Mouse (Mus musculus) embryonic facial prominence, embryonic 10.5 days (tissue): ENCODE measurements at regions not wholly inside any gene's neighbourhood (a gene's known extent, or its start where the extent isn't known, plus 50 kb on each side); places are given as distances from the start of the nearest gene placed in this dataset.
"Not testable (repeated sequence)": the region's sequence is repeated elsewhere in the genome, so short reads cannot be mapped to it uniquely, and the experiment has no call there.

Source experiments
- DNase-seq: peaks from one replicate; pipeline ENCODE4 v3.0.0-alpha.2; 2017; ENCODE audit warnings: low spot score
- H3K27ac ChIP-seq: fragments of 300-500 bp; sonication (generic); replicated peaks from 2 replicates; pipeline ENCODE4 v1.5.1; 2016; ENCODE audit warnings: mild to moderate bottlenecking
- H3K27me3 ChIP-seq: fragments of 300-500 bp; sonication (generic); replicated peaks from 2 replicates; pipeline ENCODE4 v1.6.1; 2016; ENCODE audit warnings: low read depth, mild to moderate bottlenecking; ENCODE audit not compliant: poor library complexity, severe bottlenecking
- H3K36me3 ChIP-seq: fragments of 300-500 bp; sonication (generic); replicated peaks from 2 replicates; pipeline ENCODE4 v1.6.1; 2016; ENCODE audit warnings: mild to moderate bottlenecking, moderate library complexity
- H3K4me1 ChIP-seq: fragments of 300-500 bp; sonication (generic); 2 replicates; pipeline ENCODE4 v1.6.1; 2016
- H3K4me3 ChIP-seq: fragments of 300-500 bp; sonication (generic); 2 replicates; pipeline ENCODE4 v1.5.1; 2016; ENCODE audit warnings: mild to moderate bottlenecking, moderate library complexity
- H3K9me3 ChIP-seq: fragments of 300-500 bp; sonication (generic); 2 replicates; pipeline ENCODE4 v1.6.1; 2016; ENCODE audit warnings: mild to moderate bottlenecking
- WGBS: fragments of 180-500 bp; shearing (Covaris S2); methylation state at CpG from one replicate; pipeline ENCODE4 v1.1.7; 2016; 5-methylcytosine and 5-hydroxymethylcytosine counted together

DNA sequence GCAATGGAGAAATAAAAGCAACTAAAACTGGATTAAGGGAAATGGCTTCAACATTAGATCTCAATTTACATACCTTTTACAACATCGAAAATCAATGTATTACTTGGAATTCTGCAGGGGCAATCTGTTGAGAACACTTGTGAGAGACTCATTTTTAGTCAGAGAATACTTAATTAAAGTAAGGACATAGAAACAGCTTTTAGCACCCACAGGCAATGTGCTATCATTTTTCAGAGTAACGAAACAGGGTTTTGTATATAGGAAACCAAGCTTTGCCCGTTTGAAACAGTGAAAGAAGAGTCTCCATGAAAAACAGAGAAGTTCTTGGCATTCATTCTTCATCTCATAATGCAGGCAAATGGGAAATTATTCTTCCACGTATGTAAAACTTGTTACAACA is 196.4 kb downstream of the Tdrd3 start:
- Histone ChIP-seq H3K27me3 (no peaks in the 10 kb centered on the region), H3K4me1 (no peaks in the 10 kb centered on the region), H3K9me3 (no peaks in the 10 kb centered on the region), H3K36me3 (no peaks in the 10 kb centered on the region), H3K27ac (no peak overlapping the region), H3K4me3 (no peak overlapping the region)
- DNase-seq: no peak
- 92% methylated on average over 4 of the region's 4 CpGs for WGBS

DNA sequence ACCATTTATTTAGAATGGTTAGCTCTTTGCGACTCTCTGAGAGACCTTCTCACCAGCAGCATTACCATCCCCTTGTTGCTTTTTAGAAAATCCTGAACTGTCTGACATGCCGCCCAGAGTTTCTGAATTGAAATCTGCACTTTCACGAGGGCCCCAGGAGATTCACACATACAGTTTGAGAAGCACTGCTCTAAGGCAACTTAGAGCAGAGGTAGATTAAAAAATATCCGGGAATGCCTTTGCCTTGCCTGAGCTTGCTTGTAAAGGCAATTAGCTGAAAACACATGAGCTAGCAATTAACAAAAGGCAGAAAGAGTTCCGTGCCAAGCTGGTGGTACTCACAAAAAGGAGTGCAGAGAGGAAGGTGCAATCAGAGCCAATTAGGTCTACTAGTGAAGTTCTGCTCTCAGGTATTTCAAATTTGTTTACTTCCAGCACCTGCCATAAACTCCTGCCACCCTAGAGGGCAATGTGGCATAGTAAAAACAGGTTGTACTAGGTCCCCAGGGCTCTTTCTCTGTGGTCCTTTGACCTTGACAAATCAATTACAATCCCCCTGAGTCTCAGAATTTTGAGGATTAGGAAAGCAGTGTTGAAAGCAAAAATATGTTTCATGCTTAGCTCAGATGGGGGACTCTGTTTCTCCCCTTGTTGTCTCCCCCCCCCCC is 203.1 kb downstream of the Tdrd3 start:
- Histone ChIP-seq H3K9me3 (no peaks in the 10 kb centered on the region), H3K27ac (no peak overlapping the region), H3K27me3 (no peaks in the 10 kb centered on the region), H3K4me3 (no peak overlapping the region), H3K4me1 (peaks cover 8% of the 10 kb centered on the region), H3K36me3 (no peaks in the 10 kb centered on the region)
- DNase-seq: peak; percentile 20
- WGBS: 59% methylated on average over 5 of the region's 5 CpGs

DNA sequence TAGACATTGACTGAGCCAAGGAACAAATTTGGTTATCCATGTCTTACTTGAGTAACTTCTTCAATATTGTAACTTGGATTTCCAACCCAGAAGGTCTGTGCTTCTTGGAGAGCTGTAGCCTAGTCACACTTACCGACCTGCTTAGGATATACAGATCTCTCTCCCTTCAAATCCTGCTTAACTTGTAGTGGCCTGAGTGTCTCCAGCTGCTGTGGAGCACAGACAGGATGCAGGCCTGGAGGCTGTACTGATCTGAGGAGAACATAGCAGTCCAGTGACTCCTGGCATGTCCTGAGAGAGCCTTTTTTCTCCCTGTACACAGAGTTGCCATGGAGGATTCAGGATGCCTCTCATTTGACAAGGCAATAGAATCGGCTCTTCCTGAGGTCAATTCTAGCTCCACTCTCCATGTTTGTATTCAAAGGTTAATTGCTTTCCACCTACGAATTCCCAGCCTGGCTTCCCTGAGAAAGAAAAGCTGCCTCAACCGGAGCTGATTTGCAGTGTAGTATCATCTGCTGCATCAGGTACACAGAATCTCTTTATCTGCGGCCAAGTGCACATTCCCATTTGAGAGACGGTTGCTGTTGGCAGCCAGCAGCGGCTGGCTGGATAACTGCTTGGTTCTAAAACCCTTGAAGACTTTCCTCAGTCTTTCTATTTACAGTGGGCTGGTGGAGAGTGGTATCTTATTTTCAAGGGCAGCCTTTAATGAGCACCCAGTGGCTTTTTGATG is 214.8 kb downstream of the Tdrd3 start:
- Histone ChIP-seq H3K9me3 (no peaks in the 10 kb centered on the region), H3K4me3 (no peak overlapping the region), H3K27ac (no peak overlapping the region), H3K27me3 (no peaks in the 10 kb centered on the region), H3K4me1 (no peaks in the 10 kb centered on the region), H3K36me3 (no peaks in the 10 kb centered on the region)
- DNase-seq: no peak
- 75% methylated on average over 7 of the region's 7 CpGs for WGBS

DNA sequence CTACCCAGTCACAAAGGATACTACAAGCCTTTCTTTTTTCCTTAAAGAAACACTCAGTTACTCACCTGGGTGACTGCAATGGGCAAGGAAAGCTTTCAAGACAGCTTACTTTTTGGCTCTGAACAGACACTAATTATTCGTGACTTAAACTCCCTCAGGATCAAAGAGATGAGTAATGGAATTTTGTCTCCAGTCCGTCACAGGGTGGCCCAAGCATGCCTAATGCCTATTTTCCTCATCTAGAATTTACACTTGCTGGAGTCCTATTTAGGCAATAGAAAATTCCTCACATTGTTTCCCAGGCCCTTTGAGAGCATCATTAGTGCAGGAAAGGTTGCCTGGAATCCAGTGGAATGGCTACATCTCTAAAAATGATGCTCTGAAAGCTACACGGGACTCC is 218.2 kb downstream of the Tdrd3 start:
- 51% methylated on average over 3 of the region's 3 CpGs for WGBS
- H3K4me1 ChIP-seq: no peaks in the 10 kb centered on the region

DNA sequence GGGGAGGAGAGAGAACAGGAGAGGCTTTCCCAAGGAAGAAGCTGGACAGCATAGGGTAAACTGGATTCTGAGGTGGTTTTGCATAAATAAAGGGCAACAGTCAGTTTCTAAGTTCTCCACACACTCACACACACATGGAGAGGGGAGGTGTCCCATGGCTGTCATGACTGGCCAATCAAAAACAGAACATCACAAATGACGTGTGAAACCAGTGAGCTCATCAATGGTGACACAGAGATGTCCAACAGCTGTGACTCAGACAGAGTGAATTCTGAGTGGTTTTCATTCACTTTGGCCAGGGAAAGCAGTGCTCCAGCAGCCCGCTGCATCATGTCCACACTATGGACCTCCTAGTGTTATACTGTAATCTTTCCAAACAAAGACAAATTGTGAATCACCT is 220.7 kb downstream of the Tdrd3 start:
- Histone ChIP-seq H3K27me3 (no peaks in the 10 kb centered on the region), H3K36me3 (no peaks in the 10 kb centered on the region), H3K4me3 (no peak overlapping the region), H3K9me3 (no peaks in the 10 kb centered on the region), H3K4me1 (no peaks in the 10 kb centered on the region), H3K27ac (no peak overlapping the region)
- WGBS: 88% methylated on average over 2 of the region's 2 CpGs
- DNase-seq: no peak

More for the DNA sequence above, 218.2 kb downstream of the Tdrd3 start:
- Histone ChIP-seq H3K4me3 (no peak overlapping the region), H3K27me3 (no peaks in the 10 kb centered on the region), H3K9me3 (no peaks in the 10 kb centered on the region), H3K27ac (no peak overlapping the region), H3K36me3 (no peaks in the 10 kb centered on the region)
- no peak for DNase-seq

DNA sequence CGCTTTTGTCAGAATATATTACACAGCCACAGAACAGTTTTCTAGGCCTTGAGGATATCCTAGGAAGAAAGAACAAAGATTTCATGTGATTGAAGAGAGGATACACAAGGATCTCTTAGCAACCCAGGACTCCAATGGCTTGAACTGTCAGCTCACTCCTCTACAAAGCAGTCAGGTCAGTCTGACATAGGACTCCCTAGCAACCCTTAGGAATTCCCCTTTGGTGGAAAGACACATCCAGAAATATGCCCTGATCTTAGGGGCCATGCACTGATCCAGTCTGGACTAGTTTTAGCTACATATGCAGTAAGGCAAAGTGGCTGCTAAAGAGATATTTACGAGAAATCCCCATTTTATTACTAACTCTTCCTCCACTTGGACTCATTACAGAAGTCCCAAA is 251.5 kb downstream of the Tdrd3 start:
- Histone ChIP-seq H3K27ac (no peak overlapping the region), H3K4me3 (no peak overlapping the region), H3K4me1 (no peaks in the 10 kb centered on the region), H3K36me3 (no peaks in the 10 kb centered on the region), H3K27me3 (no peaks in the 10 kb centered on the region), H3K9me3 (no peaks in the 10 kb centered on the region)
- 90% methylated on average over 2 of the region's 2 CpGs for WGBS
- no peak for DNase-seq

DNA sequence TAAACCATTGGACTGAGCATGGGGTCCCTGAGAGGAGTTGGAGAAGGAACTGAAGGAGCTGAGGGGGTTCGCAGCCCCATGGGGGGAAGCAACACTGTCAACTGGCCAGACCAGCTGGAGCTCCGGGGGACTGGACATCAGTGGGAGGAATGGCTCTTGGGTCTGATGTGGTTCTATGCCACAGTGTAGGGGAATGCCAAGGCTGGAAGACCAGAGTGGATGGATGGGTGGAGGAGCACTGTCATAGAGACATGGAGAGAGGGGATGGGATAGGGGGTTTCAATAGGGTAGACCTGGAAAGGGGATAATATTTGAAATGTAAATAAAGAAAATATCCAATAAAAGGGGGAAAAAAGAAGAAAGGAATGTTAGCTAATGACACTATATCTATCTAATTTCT is 253.1 kb downstream of the Tdrd3 start:
- no peaks in the 10 kb centered on the region for H3K27me3 ChIP-seq
- no peaks in the 10 kb centered on the region for H3K9me3 ChIP-seq
- H3K4me3 ChIP-seq: no peak overlapping the region
- no peak overlapping the region for H3K27ac ChIP-seq
- DNase-seq: no peak
- H3K36me3 ChIP-seq: no peaks in the 10 kb centered on the region
- 91% methylated on average over 2 of the region's 2 CpGs for WGBS
- H3K4me1 ChIP-seq: no peaks in the 10 kb centered on the region

DNA sequence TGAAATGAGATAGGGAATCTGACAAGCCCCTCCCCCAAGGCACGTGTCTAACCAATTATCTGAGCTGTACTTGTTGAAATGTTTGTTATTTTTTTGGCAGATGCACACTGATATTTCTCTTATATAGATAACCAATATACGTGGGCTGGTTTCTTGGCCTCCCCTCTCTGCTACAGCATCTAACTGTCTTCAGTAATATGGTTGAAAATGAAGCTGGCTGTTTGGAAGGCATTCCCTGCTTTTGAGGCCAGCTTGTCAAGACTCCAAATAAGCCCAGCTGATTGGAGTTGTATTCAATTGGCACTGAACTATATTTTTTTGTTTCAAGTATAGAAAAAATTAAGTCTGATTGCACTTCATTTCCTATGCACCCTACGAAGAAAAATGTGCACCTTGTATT is 264.3 kb downstream of the Tdrd3 start:
- no peak for DNase-seq
- Histone ChIP-seq H3K27ac (no peak overlapping the region), H3K4me1 (no peaks in the 10 kb centered on the region), H3K4me3 (no peak overlapping the region), H3K27me3 (no peaks in the 10 kb centered on the region), H3K36me3 (no peaks in the 10 kb centered on the region), H3K9me3 (no peaks in the 10 kb centered on the region)
- WGBS: 82% methylated on average over 3 of the region's 3 CpGs

DNA sequence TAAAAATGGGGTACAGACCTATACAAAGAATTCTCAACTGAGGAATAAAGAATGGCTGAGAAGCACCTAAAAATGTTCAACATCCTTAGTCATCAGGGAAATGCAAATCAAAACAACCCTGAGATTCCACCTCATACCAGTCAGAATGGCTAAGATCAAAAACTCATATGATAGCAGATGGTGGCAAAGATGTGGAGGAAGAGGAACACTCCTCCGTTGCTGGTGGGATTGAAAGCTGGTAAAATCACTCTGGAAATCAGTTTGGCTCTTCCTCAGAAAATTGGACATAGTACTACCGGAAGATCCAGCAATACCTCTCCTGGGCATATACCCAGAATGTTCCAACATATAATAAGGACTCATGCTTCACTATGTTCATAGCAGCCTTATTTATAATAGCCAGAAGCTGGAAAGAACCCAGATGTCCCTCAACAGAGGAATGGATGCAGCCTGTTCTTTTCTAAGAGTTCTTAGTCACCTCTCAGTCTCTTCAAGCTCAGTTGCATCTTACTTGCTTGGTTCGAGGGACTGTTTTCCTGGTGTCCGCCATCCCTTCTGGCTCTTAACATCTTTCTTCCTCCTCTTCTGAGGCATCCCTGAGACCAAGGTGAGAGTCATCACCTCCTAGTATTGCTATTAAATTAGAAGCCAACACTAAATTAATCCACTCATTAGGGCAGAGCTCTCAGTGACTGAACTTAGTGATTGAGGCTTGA is 266.8 kb downstream of the Tdrd3 start:
- not testable (repeated sequence) for H3K27me3 ChIP-seq
- 87% methylated on average over 4 of the region's 4 CpGs for WGBS

DNA sequence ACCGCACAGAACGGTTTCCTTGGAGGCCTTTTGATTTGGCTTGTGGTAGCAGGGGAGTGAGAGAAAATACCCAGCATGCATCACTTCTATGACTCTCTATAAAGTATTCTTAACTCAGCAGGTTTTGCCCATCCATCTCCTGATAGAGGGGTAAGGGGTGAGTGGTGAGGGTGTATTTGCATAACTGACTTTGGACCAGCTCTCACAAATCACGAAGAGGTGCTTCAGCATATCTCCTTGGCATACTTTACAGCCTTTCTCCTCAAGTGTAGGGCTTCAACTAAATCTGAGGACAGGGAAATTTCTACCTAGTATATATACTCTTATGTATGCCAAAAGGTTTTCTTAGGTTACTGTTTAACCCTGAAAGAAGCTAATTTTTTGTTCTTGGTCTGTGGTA is 273.4 kb downstream of the Tdrd3 start:
- 88% methylated on average over 3 of the region's 3 CpGs for WGBS
- no peak for DNase-seq

More for the DNA sequence above, 266.8 kb downstream of the Tdrd3 start:
- H3K36me3 ChIP-seq, H3K4me1 ChIP-seq, H3K9me3 ChIP-seq, H3K4me3 ChIP-seq, H3K27ac ChIP-seq, DNase-seq: not testable (repeated sequence)

DNA sequence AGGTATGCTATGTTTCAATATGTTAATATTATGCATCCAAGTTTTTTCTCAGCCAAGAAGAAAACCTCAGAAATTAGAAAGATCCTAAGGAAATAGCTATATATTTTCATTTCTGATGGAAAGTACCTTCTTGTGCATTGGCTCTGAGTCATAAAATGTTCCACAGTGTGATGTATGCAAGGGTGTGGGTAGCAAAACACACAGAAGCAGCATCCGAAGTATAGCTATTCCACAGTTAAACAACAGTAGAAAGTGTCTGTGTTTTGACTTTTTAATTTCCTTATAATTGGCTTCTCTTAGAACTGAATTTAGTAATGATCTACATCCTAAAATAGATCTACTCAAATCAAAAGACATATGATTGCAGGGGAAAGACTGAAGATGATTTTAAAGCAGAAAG is 320.0 kb downstream of the Tdrd3 start:
- H3K4me3 ChIP-seq: no peak overlapping the region
- H3K36me3 ChIP-seq: no peaks in the 10 kb centered on the region
- H3K4me1 ChIP-seq: no peaks in the 10 kb centered on the region
- WGBS: 86% methylated on average over 1 of the region's 1 CpGs
- no peak overlapping the region for H3K27ac ChIP-seq
- no peaks in the 10 kb centered on the region for H3K9me3 ChIP-seq
- DNase-seq: no peak
- H3K27me3 ChIP-seq: no peaks in the 10 kb centered on the region

More for the DNA sequence above, 273.4 kb downstream of the Tdrd3 start:
- Histone ChIP-seq H3K4me3 (no peak overlapping the region), H3K27ac (no peak overlapping the region), H3K9me3 (no peaks in the 10 kb centered on the region), H3K27me3 (no peaks in the 10 kb centered on the region), H3K4me1 (no peaks in the 10 kb centered on the region), H3K36me3 (no peaks in the 10 kb centered on the region)

DNA sequence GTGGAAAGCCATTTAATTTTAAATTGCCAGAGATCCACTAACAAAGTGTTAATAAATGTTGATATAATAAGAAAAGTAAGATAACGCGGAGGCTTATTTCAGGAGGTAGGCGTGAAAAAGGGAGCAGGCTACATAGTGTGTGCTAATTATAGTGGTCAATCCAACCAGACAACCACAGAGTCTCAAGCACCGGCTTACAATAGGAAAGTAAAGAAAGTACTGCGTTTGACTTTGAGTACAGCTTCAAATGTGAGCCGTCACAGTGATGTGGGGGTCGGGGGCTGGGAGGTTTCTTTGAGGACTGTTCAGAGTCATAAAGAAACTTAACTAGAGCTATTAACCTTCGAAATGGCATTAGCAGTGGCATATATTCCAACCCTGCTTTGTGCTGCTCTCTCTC is 329.1 kb downstream of the Tdrd3 start:
- H3K27me3 ChIP-seq: no peaks in the 10 kb centered on the region
- DNase-seq: no peak
- no peaks in the 10 kb centered on the region for H3K9me3 ChIP-seq
- H3K27ac ChIP-seq: no peak overlapping the region
- no peaks in the 10 kb centered on the region for H3K4me1 ChIP-seq
- H3K36me3 ChIP-seq: no peaks in the 10 kb centered on the region
- no peak overlapping the region for H3K4me3 ChIP-seq
- WGBS: 68% methylated on average over 8 of the region's 8 CpGs

DNA sequence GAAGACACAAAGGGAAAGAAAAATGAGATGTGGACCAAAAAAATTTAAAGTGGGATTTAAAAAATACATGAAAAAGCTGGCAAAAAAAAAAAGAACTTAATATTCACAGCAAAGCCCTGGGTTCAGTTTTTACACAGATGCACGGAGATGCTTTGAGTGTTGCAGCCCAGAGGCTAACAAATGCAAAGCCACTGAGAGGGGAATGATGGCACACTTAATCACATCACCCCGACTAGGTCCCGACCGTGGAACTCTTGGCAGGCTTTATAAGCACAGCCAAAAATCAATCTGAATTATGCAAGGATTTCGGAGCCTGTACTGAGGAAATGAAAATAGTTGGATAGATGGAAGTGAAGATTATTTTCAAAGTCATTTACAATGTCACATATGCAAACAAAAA is 329.6 kb downstream of the Tdrd3 start:
- no peak for DNase-seq
- H3K27me3 ChIP-seq: no peaks in the 10 kb centered on the region

More for the DNA sequence above, 329.6 kb downstream of the Tdrd3 start:
- H3K4me3 ChIP-seq: no peak overlapping the region
- 78% methylated on average over 5 of the region's 5 CpGs for WGBS
- H3K36me3 ChIP-seq: no peaks in the 10 kb centered on the region
- no peaks in the 10 kb centered on the region for H3K4me1 ChIP-seq
- no peaks in the 10 kb centered on the region for H3K9me3 ChIP-seq
- H3K27ac ChIP-seq: no peak overlapping the region
